Mouse (Mus musculus): ENCODE measurements around the gene Frs2.
A peak's percentile ranks its signal among the peaks of the same experiment; 100 is the strongest.

Frs2 gene

DNA sequence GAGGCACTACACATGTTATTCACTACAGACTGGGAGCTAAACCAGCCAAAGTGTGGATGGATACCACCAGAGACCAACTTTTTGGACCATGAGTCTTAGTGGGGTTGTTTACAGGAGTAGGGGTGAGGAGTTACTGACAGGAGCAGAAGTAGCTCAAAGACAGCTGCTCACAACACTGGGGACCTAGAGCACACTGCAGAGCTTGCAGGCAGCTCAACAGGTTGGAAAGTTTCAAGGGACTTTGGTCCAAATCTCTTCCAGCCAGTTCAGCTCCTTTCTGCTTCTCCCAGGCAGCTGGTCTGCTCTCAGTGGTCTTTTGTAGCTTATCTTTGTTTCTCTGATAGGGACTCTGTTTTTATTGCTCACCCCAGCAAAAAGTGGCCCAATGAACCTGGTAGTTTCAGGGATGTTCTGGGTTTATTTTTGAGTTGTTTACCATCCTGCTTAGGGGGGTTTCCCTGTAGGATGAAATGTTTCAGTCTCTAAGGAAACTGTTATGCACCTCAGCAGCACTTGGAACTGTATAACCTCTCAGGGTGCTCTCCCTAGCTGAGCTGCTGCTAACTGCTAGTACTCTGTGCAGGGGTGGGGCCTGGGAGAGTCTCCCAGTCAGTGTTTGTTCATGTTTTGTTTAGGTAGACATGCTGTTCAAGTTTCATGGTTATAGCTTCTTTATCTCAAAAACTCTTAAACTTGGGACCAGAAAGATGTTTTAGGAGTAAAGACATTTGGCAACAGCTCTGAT lies 44.3 kb downstream of the Frs2 start:
- no peak for DNase-seq (ENCODE audit: low read depth)

- DNase-seq (ENCODE audit: low read depth): no peak
Observed at GRCm38 (mm10) chr10:117100175-117100574, 48.2 kb downstream of the Frs2 start.

- DNase-seq (ENCODE audit: low read depth): no peak
Observed at GRCm38 (mm10) chr10:117097116-117097698, 51.1 kb downstream of the Frs2 start.

GRCm38 (mm10) chr10:117096096-117096495 lies 52.2 kb downstream of the Frs2 start:
- DNase-seq (ENCODE audit: low read depth): no peak

- no peak for DNase-seq (ENCODE audit: low read depth)
Observed at GRCm38 (mm10) chr10:117094504-117095329, 53.6 kb downstream of the Frs2 start.

- DNase-seq (ENCODE audit: low read depth): no peak
Observed at GRCm38 (mm10) chr10:117089628-117090027, 58.7 kb downstream of the Frs2 start.

- DNase-seq (ENCODE audit: low read depth): peak; percentile 36
Observed at GRCm38 (mm10) chr10:117081914-117082359, 66.4 kb downstream of the Frs2 start.

- DNase-seq (ENCODE audit: low read depth): no peak
Observed at GRCm38 (mm10) chr10:117081326-117081725, 67.0 kb downstream of the Frs2 start.

- DNase-seq (ENCODE audit: low read depth): peak; percentile 58
Observed at GRCm38 (mm10) chr10:117078284-117078683, 70.0 kb downstream of the Frs2 start.

- no peak for DNase-seq (ENCODE audit: low read depth)
Observed at GRCm38 (mm10) chr10:117073176-117073575, 75.2 kb downstream of the Frs2 start.

DNA sequence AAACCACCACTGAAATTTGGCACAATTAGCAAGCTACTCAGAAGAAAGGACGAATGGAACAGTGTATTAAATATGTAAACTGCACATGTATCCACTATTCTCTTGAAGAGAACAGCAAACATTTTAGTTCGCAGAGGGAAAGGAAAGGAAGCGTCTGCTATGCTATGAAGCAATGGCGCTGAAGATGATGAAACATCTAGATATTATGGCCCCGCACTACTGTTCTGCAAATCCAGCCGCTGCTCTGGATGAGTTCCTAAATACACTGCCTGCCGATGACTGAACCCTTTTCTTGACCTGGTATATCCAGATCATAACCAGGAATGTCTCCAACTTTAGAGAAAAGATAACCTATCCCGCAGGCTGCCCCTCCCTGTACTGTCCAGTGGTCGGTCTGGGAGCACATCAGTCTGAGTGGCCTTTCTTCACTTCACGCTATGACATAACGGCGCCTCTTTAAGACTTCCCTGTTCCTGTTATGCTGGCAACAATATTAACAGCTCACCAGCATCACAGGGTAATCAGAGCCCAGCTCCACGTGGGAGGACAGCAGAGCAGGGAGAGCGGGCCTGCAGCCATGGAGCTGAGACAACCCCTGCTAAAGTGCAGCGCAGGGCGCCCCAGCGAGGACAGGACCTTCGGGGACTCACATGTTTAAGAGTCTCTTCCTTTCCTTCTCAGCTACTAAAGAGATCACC lies 76.0 kb downstream of the Frs2 start:
- no peak for DNase-seq (ENCODE audit: low read depth)

GRCm38 (mm10) chr10:117069109-117069508 lies 79.2 kb downstream of the Frs2 start:
- DNase-seq (ENCODE audit: low read depth): no peak

DNA sequence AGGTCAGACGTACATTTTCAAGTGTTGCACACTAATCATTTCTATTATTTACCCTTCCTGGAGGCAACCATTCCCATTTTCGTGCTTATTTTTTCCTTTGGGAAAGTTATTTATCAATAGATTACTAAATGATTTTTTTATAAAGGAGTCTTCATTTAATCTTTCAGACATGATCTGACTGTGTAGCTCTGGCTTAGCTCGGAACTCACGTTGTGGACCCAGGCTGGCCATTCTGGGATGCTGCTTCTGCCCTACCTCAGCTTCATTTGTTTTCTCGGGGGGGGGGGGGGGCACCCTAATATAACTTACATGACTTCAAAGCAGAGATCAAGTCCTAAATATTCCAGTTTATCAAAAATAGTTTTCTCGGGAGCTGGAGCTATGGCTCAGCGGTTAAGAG lies 84.3 kb downstream of the Frs2 start:
- DNase-seq (ENCODE audit: low read depth): no peak

GRCm38 (mm10) chr10:117063254-117064021 lies 84.9 kb downstream of the Frs2 start, which contains the start of gene Cct2:
Gene Cct2, minus strand, starts transcription at chr10:117063814.
- peak; percentile 99 for DNase-seq (ENCODE audit: low read depth)

- no peak for DNase-seq (ENCODE audit: low read depth)
Observed at GRCm38 (mm10) chr10:117062894-117063253, 85.5 kb downstream of the Frs2 start.

GRCm38 (mm10) chr10:117055668-117056067 lies 92.7 kb downstream of the Frs2 start:
- DNase-seq (ENCODE audit: low read depth): no peak

GRCm38 (mm10) chr10:117049961-117050597 lies 98.3 kb downstream of the Frs2 start:
- no peak for DNase-seq (ENCODE audit: low read depth)

- DNase-seq (ENCODE audit: low read depth): no peak
Observed at GRCm38 (mm10) chr10:117049253-117049652, 99.1 kb downstream of the Frs2 start.

GRCm38 (mm10) chr10:117045175-117046056 lies 102.9 kb downstream of the Frs2 start, which contains the start of gene Lrrc10:
Gene Lrrc10, plus strand, starts transcription at chr10:117045341.
- DNase-seq (ENCODE audit: low read depth): no peak
